Mouse (Mus musculus) bone marrow, adult 2 months (tissue): ENCODE data around the gene Atp6v1g2.

Experiments used
- CTCF ChIP-seq: fragments of 200-500 bp; IDR thresholded peaks from 2 replicates; pipeline ENCODE4 v1.5.1; 2011; ENCODE audit warnings: low read length, control low read depth; ENCODE audit not compliant: control insufficient read depth, insufficient read depth
- POLR2A ChIP-seq: fragments of 200-500 bp; IDR thresholded peaks from 2 replicates; pipeline ENCODE4 v1.6.1; 2011; ENCODE audit warnings: low read depth, mild to moderate bottlenecking, control low read depth, low read length, borderline replicate concordance; ENCODE audit not compliant: control insufficient read depth

DNA sequence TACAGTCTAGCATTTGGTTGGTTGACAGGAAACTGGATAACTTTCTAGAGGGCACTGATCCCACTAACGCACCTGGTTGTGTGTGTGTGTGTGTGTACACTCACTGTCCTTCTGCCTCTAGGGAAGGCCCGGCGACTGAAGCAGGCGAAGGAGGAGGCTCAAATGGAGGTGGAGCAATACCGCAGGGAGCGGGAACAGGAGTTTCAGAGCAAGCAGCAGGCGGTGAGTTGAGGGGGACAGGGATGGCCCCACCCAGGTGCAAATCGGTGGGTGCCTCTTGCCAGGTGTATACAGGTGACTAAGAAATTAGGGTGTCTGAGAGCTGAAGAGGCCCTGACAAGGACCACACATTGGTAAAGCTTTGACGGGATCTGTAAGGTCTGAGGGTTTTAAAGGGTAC, 3.5 kb downstream of the Atp6v1g2 start:
- TF ChIP-seq CTCF = no peak
- no peak for TF ChIP-seq POLR2A
